Mouse (Mus musculus) stomach, postnatal 0 days (tissue): Measurements from ENCODE around the gene Ldlr. TPM values are rescaled to one million over a fixed set of nuclear protein-coding genes. Genes with fewer than 3 reads are reported as not detected.

Source experiments
- ATAC-seq: fragments of 200-750 bp; cut with Nextera tagmentation; 2 replicates; pipeline ENCODE4 v1.8.0; 2017; ENCODE audit not compliant: low FRiP score, low TSS enrichment
- DNase-seq: peaks from one replicate; pipeline ENCODE4 v3.0.0-alpha.2; 2016; ENCODE audit warnings: low spot score
- H3K27ac ChIP-seq: fragments of 300-500 bp; sonication (generic); replicated peaks from 2 replicates; pipeline ENCODE4 v1.5.1; 2014; ENCODE audit warnings: mild to moderate bottlenecking, control low read depth
- H3K27me3 ChIP-seq: fragments of 300-500 bp; sonication (generic); 2 replicates; pipeline ENCODE4 v1.6.1; 2014; ENCODE audit warnings: low read length; ENCODE audit not compliant: control insufficient read depth, insufficient read depth
- H3K36me3 ChIP-seq: fragments of 300-500 bp; sonication (generic); 2 replicates; pipeline ENCODE4 v1.6.1; 2014; ENCODE audit warnings: low read length, mixed read lengths; ENCODE audit not compliant: control insufficient read depth, insufficient read depth
- H3K4me1 ChIP-seq: fragments of 300-500 bp; sonication (generic); replicated peaks from 2 replicates; pipeline ENCODE4 v1.6.1; 2014; ENCODE audit warnings: antibody characterized with exemption; ENCODE audit not compliant: control insufficient read depth, insufficient read depth
- H3K4me2 ChIP-seq: fragments of 300-500 bp; sonication (generic); replicated peaks from 2 replicates; pipeline ENCODE4 v1.6.1; 2014; ENCODE audit warnings: low read depth, mild to moderate bottlenecking, control low read depth, moderate library complexity
- H3K4me3 ChIP-seq: fragments of 300-500 bp; sonication (generic); 2 replicates; pipeline ENCODE4 v1.5.1; 2014; ENCODE audit warnings: low read depth, low read length, control low read depth
- H3K9ac ChIP-seq: fragments of 300-500 bp; sonication (generic); 2 replicates; pipeline ENCODE4 v1.6.1; 2014; ENCODE audit warnings: mild to moderate bottlenecking, low read length, control low read depth, mixed read lengths
- H3K9me3 ChIP-seq: fragments of 300-500 bp; sonication (generic); 2 replicates; pipeline ENCODE4 v1.6.1; 2016; ENCODE audit warnings: low read length; ENCODE audit not compliant: control insufficient read depth
- CTCF ChIP-seq: IDR thresholded peaks from 2 replicates; pipeline ENCODE4 v1.5.1; 2016; ENCODE audit warnings: antibody characterized with exemption, low read depth, mild to moderate bottlenecking, moderate library complexity
- EP300 ChIP-seq: optimal IDR thresholded peaks from 2 replicates; pipeline ENCODE3; 2016; ENCODE audit warnings: antibody characterized with exemption
- WGBS: fragments of 180-500 bp; shearing (Covaris S2); extraction: QIAGEN DNeasy Blood & Tissue Kit; methylation state at CpG from one replicate; pipeline ENCODE4 v1.1.7; 2014; 5-methylcytosine and 5-hydroxymethylcytosine counted together
- polyA plus RNA-seq: library from polyadenylated mRNA; unstranded; fragments of >200 nt; fragmentation: Nextera tagmentation; extraction: Ambion mirVana; gene quantifications from 2 replicates; pipeline ENCODE4 v1.2.1, GENCODE M21; 2015

Ldlr gene
- polyA plus RNA-seq, 1 experiment from 2014 or later, result 30.4 TPM

- DNase-seq (peak; percentile 80), ATAC-seq (peak; percentile 96)
- Histone ChIP-seq H3K27ac (peak overlapping the region; percentile 56), H3K9ac (no peak overlapping the region), H3K4me3 (no peak overlapping the region), H3K36me3 (no peaks in the 10 kb centered on the region), H3K27me3 (no peaks in the 10 kb centered on the region), H3K4me2 (no peak overlapping the region), H3K4me1 (no peaks in the 10 kb centered on the region), H3K9me3 (no peaks in the 10 kb centered on the region)
- WGBS, result 30% methylated on average over 4 of the region's 4 CpGs
- TF ChIP-seq CTCF, result no peak
- TF ChIP-seq EP300, result no peak
Observed at GRCm38 (mm10) chr9:21715298-21715697, 8.0 kb upstream of the Ldlr start.

- no peak for ATAC-seq
- Histone ChIP-seq H3K4me1 (no peaks in the 10 kb centered on the region), H3K4me2 (no peak overlapping the region), H3K27me3 (no peaks in the 10 kb centered on the region), H3K36me3 (no peaks in the 10 kb centered on the region), H3K9me3 (no peaks in the 10 kb centered on the region), H3K27ac (no peak overlapping the region), H3K9ac (no peak overlapping the region), H3K4me3 (no peak overlapping the region)
- DNase-seq, result no peak
- WGBS, result 74% methylated on average over 2 of the region's 2 CpGs
- TF ChIP-seq CTCF (no peak), EP300 (no peak)
Observed at GRCm38 (mm10) chr9:21717015-21717414, 6.3 kb upstream of the Ldlr start.

- H3K9me3 ChIP-seq, result no peaks in the 10 kb centered on the region
- H3K4me2 ChIP-seq, result no peak overlapping the region
- DNase-seq, result no peak
- peak overlapping the region; percentile 73 for H3K27ac ChIP-seq
- no peak for TF ChIP-seq EP300
- TF ChIP-seq CTCF, result no peak
- WGBS, result 47% methylated on average over 2 of the region's 2 CpGs
- no peaks in the 10 kb centered on the region for H3K36me3 ChIP-seq
- H3K4me3 ChIP-seq, result no peak overlapping the region
- ATAC-seq, result no peak
- peaks cover 8% of the 10 kb centered on the region; the same call in 1 of the 2 replicates for H3K4me1 ChIP-seq
- no peaks in the 10 kb centered on the region for H3K27me3 ChIP-seq
- H3K9ac ChIP-seq, result 0 out of 2 replicates have a peak overlapping the region, but pooled peaks have one; percentile 18
Observed at GRCm38 (mm10) chr9:21721036-21721435, 2.2 kb upstream of the Ldlr start.

- Histone ChIP-seq H3K9me3 (no peaks in the 10 kb centered on the region), H3K4me3 (peak overlapping the region; percentile 70), H3K36me3 (no peaks in the 10 kb centered on the region), H3K27me3 (no peaks in the 10 kb centered on the region), H3K27ac (peak overlapping the region; percentile 95), H3K4me2 (peak overlapping the region; percentile 71), H3K4me1 (peaks cover 13% of the 10 kb centered on the region), H3K9ac (peak overlapping the region; percentile 69)
- 0% methylated on average over 18 of the region's 18 CpGs for WGBS
- ATAC-seq, result peak; percentile 91
- TF ChIP-seq CTCF (no peak), EP300 (no peak)
- peak; percentile 96 for DNase-seq
Observed at GRCm38 (mm10) chr9:21724147-21724536, 859 bp downstream of the Ldlr start.

- Histone ChIP-seq H3K9ac (peak overlapping the region; percentile 69), H3K27ac (peak overlapping the region; percentile 95), H3K36me3 (no peaks in the 10 kb centered on the region), H3K4me1 (peaks cover 13% of the 10 kb centered on the region), H3K4me3 (peak overlapping the region; percentile 70), H3K9me3 (no peaks in the 10 kb centered on the region), H3K27me3 (no peaks in the 10 kb centered on the region), H3K4me2 (peak overlapping the region; percentile 71)
- ATAC-seq (no peak), DNase-seq (no peak)
- 43% methylated on average over 23 of the region's 23 CpGs for WGBS
- no peak for TF ChIP-seq CTCF
- TF ChIP-seq EP300, result no peak
Observed at GRCm38 (mm10) chr9:21725224-21726121, 2.2 kb downstream of the Ldlr start.
